Mouse (Mus musculus): ENCODE results near the gene Cbx8. TPM values are rescaled to one million over a fixed set of nuclear protein-coding genes. Genes with fewer than 3 reads are reported as not detected.

Cbx8 gene
- polyA plus RNA-seq, 1 experiment from 2014 or later, result 5.1 TPM

- Histone ChIP-seq H3K36me3 (ENCODE audit: control insufficient read depth, insufficient read depth, low read length) (peaks cover 8% of the 10 kb centered on the region; the same call in 1 of the 2 replicates), H3K27me3 (ENCODE audit: control insufficient read depth, insufficient read depth, low read length) (no peaks in the 10 kb centered on the region; the same call in 1 of the 2 replicates), H3K9me3 (ENCODE audit: control insufficient read depth, low read length) (no peaks in the 10 kb centered on the region), H3K4me1 (replicated peaks; ENCODE audit: control insufficient read depth, insufficient read depth) (peaks cover 8% of the 10 kb centered on the region; the same call in 1 of the 2 replicates), H3K27ac (replicated peaks) (peak within 1 kb of the TSS; percentile 74), H3K9ac (ENCODE audit: low read length) (peak within 1 kb of the TSS; percentile 79), H3K4me2 (replicated peaks; ENCODE audit: low read depth) (peak within 1 kb of the TSS; percentile 96), H3K4me3 (ENCODE audit: low read depth, low read length) (peak within 1 kb of the TSS; percentile 83)
- WGBS, result under 1% methylated on average over 87 of the region's 99 CpGs
- no peak for TF ChIP-seq EP300 (optimal IDR thresholded peaks at IDR 0.05)
- no peak for TF ChIP-seq CTCF (IDR thresholded peaks at IDR 0.05; ENCODE audit: low read depth)
- DNase-seq (ENCODE audit: low spot score) (peak; percentile 88), ATAC-seq (ENCODE audit: low FRiP score, low TSS enrichment) (peak; percentile 89)
These were observed 17.7 kb downstream of the Cbx8 start, which contains the start of gene Cbx2 for GRCm38 (mm10) chr11:119022895-119023615. Gene Cbx2, plus strand, starts transcription at chr11:119022962.

GRCm38 (mm10) chr11:119022068-119022894, 18.5 kb downstream of the Cbx8 start:
- Histone ChIP-seq H3K9me3 (ENCODE audit: control insufficient read depth, low read length) (no peaks in the 10 kb centered on the region), H3K9ac (ENCODE audit: low read length) (peak overlapping the region; percentile 79), H3K4me1 (replicated peaks; ENCODE audit: control insufficient read depth, insufficient read depth) (peaks cover 8% of the 10 kb centered on the region; the same call in 1 of the 2 replicates), H3K27me3 (ENCODE audit: control insufficient read depth, insufficient read depth, low read length) (no peaks in the 10 kb centered on the region; the same call in 1 of the 2 replicates), H3K4me3 (ENCODE audit: low read depth, low read length) (peak overlapping the region; percentile 83), H3K27ac (replicated peaks) (0 out of 2 replicates have a peak overlapping the region, but pooled peaks have one; percentile 74), H3K4me2 (replicated peaks; ENCODE audit: low read depth) (peak overlapping the region; percentile 96), H3K36me3 (ENCODE audit: control insufficient read depth, insufficient read depth, low read length) (0 out of 2 replicates have a peak, but pooled peaks cover 3% of the 10 kb centered on the region)
- no peak for DNase-seq (ENCODE audit: low spot score)
- TF ChIP-seq CTCF (IDR thresholded peaks at IDR 0.05; ENCODE audit: low read depth), result peak; percentile 63
- no peak for TF ChIP-seq EP300 (optimal IDR thresholded peaks at IDR 0.05)
- 4% methylated on average over 42 of the region's 42 CpGs for WGBS
- ATAC-seq (ENCODE audit: low FRiP score, low TSS enrichment), result no peak

GRCm38 (mm10) chr11:119021180-119021579, 19.6 kb downstream of the Cbx8 start:
- no peak overlapping the region for H3K9ac ChIP-seq (ENCODE audit: low read length)
- H3K4me2 ChIP-seq (replicated peaks; ENCODE audit: low read depth), result no peak overlapping the region
- no peaks in the 10 kb centered on the region for H3K9me3 ChIP-seq (ENCODE audit: control insufficient read depth, low read length)
- peaks cover 8% of the 10 kb centered on the region; the same call in 1 of the 2 replicates for H3K4me1 ChIP-seq (replicated peaks; ENCODE audit: control insufficient read depth, insufficient read depth)
- no peaks in the 10 kb centered on the region; the same call in 1 of the 2 replicates for H3K27me3 ChIP-seq (ENCODE audit: control insufficient read depth, insufficient read depth, low read length)
- TF ChIP-seq CTCF (IDR thresholded peaks at IDR 0.05; ENCODE audit: low read depth), result no peak
- TF ChIP-seq EP300 (optimal IDR thresholded peaks at IDR 0.05), result no peak
- H3K36me3 ChIP-seq (ENCODE audit: control insufficient read depth, insufficient read depth, low read length), result no peaks in the 10 kb centered on the region
- H3K27ac ChIP-seq (replicated peaks), result no peak overlapping the region
- DNase-seq (ENCODE audit: low spot score) (no peak), ATAC-seq (ENCODE audit: low FRiP score, low TSS enrichment) (no peak)
- H3K4me3 ChIP-seq (ENCODE audit: low read depth, low read length), result no peak overlapping the region
- WGBS, result 64% methylated on average over 7 of the region's 7 CpGs

- Histone ChIP-seq H3K9ac (ENCODE audit: low read length) (no peak overlapping the region), H3K27ac (replicated peaks) (no peak overlapping the region), H3K4me2 (replicated peaks; ENCODE audit: low read depth) (no peak overlapping the region), H3K9me3 (ENCODE audit: control insufficient read depth, low read length) (no peaks in the 10 kb centered on the region), H3K36me3 (ENCODE audit: control insufficient read depth, insufficient read depth, low read length) (no peaks in the 10 kb centered on the region), H3K4me1 (replicated peaks; ENCODE audit: control insufficient read depth, insufficient read depth) (peaks cover 2% of the 10 kb centered on the region; the same call in 1 of the 2 replicates), H3K27me3 (ENCODE audit: control insufficient read depth, insufficient read depth, low read length) (no peaks in the 10 kb centered on the region; the same call in 1 of the 2 replicates), H3K4me3 (ENCODE audit: low read depth, low read length) (no peak overlapping the region)
- ATAC-seq (ENCODE audit: low FRiP score, low TSS enrichment), result no peak
- DNase-seq (ENCODE audit: low spot score), result no peak
- whole genome bisulfite sequencing, result 73% methylated on average over 7 of the region's 7 CpGs
- TF ChIP-seq CTCF (IDR thresholded peaks at IDR 0.05; ENCODE audit: low read depth), result no peak
- no peak for TF ChIP-seq EP300 (optimal IDR thresholded peaks at IDR 0.05)
These were observed 23.3 kb downstream of the Cbx8 start for GRCm38 (mm10) chr11:119017506-119017905.

GRCm38 (mm10) chr11:119014455-119014854, 26.3 kb downstream of the Cbx8 start:
- DNase-seq (ENCODE audit: low spot score) (no peak), ATAC-seq (ENCODE audit: low FRiP score, low TSS enrichment) (no peak)
- Histone ChIP-seq H3K27me3 (ENCODE audit: control insufficient read depth, insufficient read depth, low read length) (no peaks in the 10 kb centered on the region), H3K4me3 (ENCODE audit: low read depth, low read length) (no peak overlapping the region), H3K4me1 (replicated peaks; ENCODE audit: control insufficient read depth, insufficient read depth) (no peaks in the 10 kb centered on the region), H3K36me3 (ENCODE audit: control insufficient read depth, insufficient read depth, low read length) (no peaks in the 10 kb centered on the region), H3K9ac (ENCODE audit: low read length) (no peak overlapping the region), H3K9me3 (ENCODE audit: control insufficient read depth, low read length) (no peaks in the 10 kb centered on the region), H3K27ac (replicated peaks) (no peak overlapping the region), H3K4me2 (replicated peaks; ENCODE audit: low read depth) (no peak overlapping the region)
- TF ChIP-seq CTCF (IDR thresholded peaks at IDR 0.05; ENCODE audit: low read depth), result no peak
- WGBS, result 77% methylated on average over 7 of the region's 7 CpGs

Data from stomach, postnatal 0 days (tissue).